Mouse (Mus musculus): ENCODE measurements around the gene Clec5a.

DNA sequence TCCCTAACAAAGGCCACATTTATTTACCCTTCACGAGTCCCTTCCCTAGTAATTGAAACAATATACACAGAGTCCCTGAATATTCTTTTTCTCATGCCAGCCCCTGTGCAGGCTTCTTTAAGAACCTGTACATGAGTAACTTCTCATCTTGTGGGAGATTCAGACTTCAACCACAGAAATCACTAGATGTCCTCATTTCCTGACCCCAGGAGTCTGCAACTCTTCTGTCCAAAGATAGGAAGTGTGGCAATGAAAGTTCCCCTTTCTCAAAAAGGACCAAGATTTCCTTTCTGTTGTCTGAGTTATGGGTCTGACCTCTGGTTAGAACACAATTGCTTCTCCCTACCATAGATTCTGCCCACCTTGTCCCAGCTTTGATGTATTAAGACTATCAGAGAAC is 9.3 kb downstream of the Clec5a start:
- TF ChIP-seq CTCF (IDR thresholded peaks at IDR 0.05; ENCODE audit: control insufficient read depth, insufficient read depth, low read length): no peak
- no peak for TF ChIP-seq POLR2A (IDR thresholded peaks at IDR 0.05; ENCODE audit: borderline replicate concordance, control insufficient read depth, low read depth, low read length)
